Mouse (Mus musculus) kidney, postnatal 0 days (tissue): ENCODE results near the gene Mul1. TPM values are rescaled to one million over a fixed set of nuclear protein-coding genes. Genes with fewer than 3 reads are reported as not detected.
A peak's percentile ranks its signal among the peaks of the same experiment; 100 is the strongest.

Source experiments
- ATAC-seq: fragments of 200-750 bp; cut with Nextera tagmentation; replicated peaks from 2 replicates; pipeline ENCODE4 v1.8.0; 2017; ENCODE audit warnings: low read depth, moderate number of reproducible peaks, moderate TSS enrichment, moderate library complexity; ENCODE audit not compliant: low FRiP score
- DNase-seq: peaks from one replicate; pipeline ENCODE4 v3.0.0-alpha.2; 2016; ENCODE audit warnings: low spot score
- H3K27ac ChIP-seq: fragments of 300-500 bp; sonication (generic); 2 replicates; pipeline ENCODE4 v1.5.1; 2014; ENCODE audit warnings: mild to moderate bottlenecking
- H3K27me3 ChIP-seq: fragments of 300-500 bp; sonication (generic); 2 replicates; pipeline ENCODE4 v1.6.1; 2014; ENCODE audit warnings: low read length, mixed read lengths; ENCODE audit not compliant: insufficient read depth
- H3K36me3 ChIP-seq: fragments of 300-500 bp; sonication (generic); 2 replicates; pipeline ENCODE4 v1.6.1; 2014; ENCODE audit warnings: low read length, mixed read lengths; ENCODE audit not compliant: insufficient read depth
- H3K4me1 ChIP-seq: fragments of 300-500 bp; sonication (generic); replicated peaks from 2 replicates; pipeline ENCODE4 v1.6.1; 2014; ENCODE audit warnings: antibody characterized with exemption, low read length, mixed read lengths; ENCODE audit not compliant: insufficient read depth
- H3K4me2 ChIP-seq: fragments of 300-500 bp; sonication (generic); 2 replicates; pipeline ENCODE4 v1.6.1; 2014; ENCODE audit warnings: mild to moderate bottlenecking, low read length, moderate library complexity, mixed read lengths
- H3K4me3 ChIP-seq: fragments of 300-500 bp; sonication (generic); replicated peaks from 2 replicates; pipeline ENCODE4 v1.5.1; 2014; ENCODE audit warnings: low read depth, low read length
- H3K9ac ChIP-seq: fragments of 300-500 bp; sonication (generic); 2 replicates; pipeline ENCODE4 v1.6.1; 2014; ENCODE audit warnings: low read depth, low read length
- H3K9me3 ChIP-seq: fragments of 300-500 bp; sonication (generic); replicated peaks from 2 replicates; pipeline ENCODE4 v1.6.1; 2016; ENCODE audit warnings: low read length, inconsistent platforms, mixed read lengths
- CTCF ChIP-seq: IDR thresholded peaks from 2 replicates; pipeline ENCODE4 v1.5.1; 2016; ENCODE audit warnings: antibody characterized with exemption, low read depth, mild to moderate bottlenecking, moderate library complexity
- WGBS: fragments of 180-500 bp; shearing (Covaris S2); extraction: QIAGEN DNeasy Blood & Tissue Kit; methylation state at CpG from one replicate; pipeline ENCODE4 v1.1.7; 2014; 5-methylcytosine and 5-hydroxymethylcytosine counted together
- polyA plus RNA-seq: library from polyadenylated mRNA; unstranded; fragments of >200 nt; fragmentation: Nextera tagmentation; extraction: Ambion mirVana; gene quantifications from 2 replicates; pipeline ENCODE4 v1.2.1, GENCODE M21; 2015

Gene Mul1
- polyA plus RNA-seq, 1 experiment from 2014 or later, result 23.6 TPM

GRCm38 (mm10) chr4:138404806-138405205, 29.7 kb upstream of the Mul1 start:
- 22% methylated on average over 2 of the region's 2 CpGs for WGBS
- Histone ChIP-seq H3K4me2 (no peak overlapping the region), H3K9ac (no peak overlapping the region), H3K36me3 (no peaks in the 10 kb centered on the region), H3K4me1 (no peaks in the 10 kb centered on the region), H3K4me3 (no peak overlapping the region), H3K27ac (no peak overlapping the region), H3K27me3 (no peaks in the 10 kb centered on the region), H3K9me3 (no peaks in the 10 kb centered on the region)
- DNase-seq (no peak), ATAC-seq (no peak)
- TF ChIP-seq CTCF, result peak; percentile 67

GRCm38 (mm10) chr4:138407479-138408194, 26.8 kb upstream of the Mul1 start:
- DNase-seq (peak; percentile 25), ATAC-seq (no peak)
- no peaks in the 10 kb centered on the region for H3K36me3 ChIP-seq
- H3K27ac ChIP-seq, result no peak overlapping the region
- no peak for TF ChIP-seq CTCF
- H3K4me2 ChIP-seq, result no peak overlapping the region
- no peak overlapping the region for H3K4me3 ChIP-seq
- no peaks in the 10 kb centered on the region for H3K4me1 ChIP-seq
- no peak overlapping the region for H3K9ac ChIP-seq
- no peaks in the 10 kb centered on the region for H3K9me3 ChIP-seq
- no peaks in the 10 kb centered on the region for H3K27me3 ChIP-seq
- WGBS, result 58% methylated on average over 11 of the region's 13 CpGs

DNA sequence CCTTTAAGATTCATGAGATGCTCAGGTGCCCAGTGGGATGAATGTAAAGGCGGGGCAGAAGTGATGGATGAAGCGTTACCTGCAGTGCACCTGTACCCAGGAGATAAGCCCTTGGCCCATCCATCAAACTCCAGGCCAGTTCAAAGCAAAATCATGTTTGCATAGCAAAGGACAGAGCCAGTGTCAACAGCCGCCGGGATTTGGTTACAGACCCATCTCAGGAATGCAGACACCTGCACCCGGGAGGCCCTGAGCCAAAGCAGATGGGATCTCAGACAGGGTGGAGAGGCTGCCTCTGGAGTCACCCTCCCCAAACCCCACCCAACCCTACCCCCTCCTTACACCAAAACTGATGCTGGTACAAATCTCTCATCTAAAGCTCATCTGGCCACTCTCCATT, 23.5 kb upstream of the Mul1 start:
- 14% methylated on average over 5 of the region's 5 CpGs for WGBS
- Histone ChIP-seq H3K9ac (no peak overlapping the region), H3K4me2 (no peak overlapping the region), H3K9me3 (no peaks in the 10 kb centered on the region), H3K27ac (no peak overlapping the region), H3K36me3 (no peaks in the 10 kb centered on the region), H3K27me3 (no peaks in the 10 kb centered on the region), H3K4me1 (peaks cover 9% of the 10 kb centered on the region), H3K4me3 (no peak overlapping the region)
- DNase-seq (peak; percentile 26), ATAC-seq (no peak)
- TF ChIP-seq CTCF, result no peak

GRCm38 (mm10) chr4:138411504-138412121, 22.9 kb upstream of the Mul1 start:
- Histone ChIP-seq H3K4me1 (peaks cover 9% of the 10 kb centered on the region), H3K27me3 (no peaks in the 10 kb centered on the region), H3K9me3 (no peaks in the 10 kb centered on the region), H3K9ac (no peak overlapping the region), H3K4me2 (no peak overlapping the region), H3K27ac (no peak overlapping the region), H3K4me3 (no peak overlapping the region), H3K36me3 (no peaks in the 10 kb centered on the region)
- TF ChIP-seq CTCF, result no peak
- DNase-seq (no peak), ATAC-seq (no peak)
- WGBS, result 50% methylated on average over 7 of the region's 7 CpGs

DNA sequence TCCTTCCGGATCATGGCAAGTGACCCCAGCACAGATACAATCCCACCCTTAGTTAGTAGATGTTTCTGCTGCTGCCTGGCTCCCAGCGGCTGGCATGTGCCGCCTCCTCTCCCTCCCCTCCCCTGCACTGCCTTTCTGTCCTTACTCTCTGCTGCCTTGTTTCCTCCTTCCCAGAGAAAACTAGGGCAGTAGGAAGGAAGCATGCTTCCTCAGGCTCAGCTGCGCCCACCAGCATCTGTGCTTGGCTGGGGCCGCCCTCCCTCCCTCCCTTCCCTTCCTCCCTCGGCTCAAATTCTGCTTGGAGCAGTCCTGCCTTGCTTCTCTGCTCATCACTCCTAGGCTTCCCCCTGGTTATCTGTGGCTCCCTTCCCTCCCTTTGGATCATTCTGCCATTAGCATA, 19.7 kb upstream of the Mul1 start:
- Histone ChIP-seq H3K4me1 (peaks cover 9% of the 10 kb centered on the region), H3K9me3 (no peaks in the 10 kb centered on the region), H3K4me2 (peak overlapping the region; percentile 3; the same call in 1 of the 2 replicates), H3K4me3 (no peak overlapping the region), H3K36me3 (no peaks in the 10 kb centered on the region), H3K27me3 (no peaks in the 10 kb centered on the region), H3K27ac (peak overlapping the region; percentile 36), H3K9ac (no peak overlapping the region)
- ATAC-seq, result no peak
- TF ChIP-seq CTCF, result no peak
- 13% methylated on average over 6 of the region's 6 CpGs for WGBS
- DNase-seq, result peak; percentile 73

DNA sequence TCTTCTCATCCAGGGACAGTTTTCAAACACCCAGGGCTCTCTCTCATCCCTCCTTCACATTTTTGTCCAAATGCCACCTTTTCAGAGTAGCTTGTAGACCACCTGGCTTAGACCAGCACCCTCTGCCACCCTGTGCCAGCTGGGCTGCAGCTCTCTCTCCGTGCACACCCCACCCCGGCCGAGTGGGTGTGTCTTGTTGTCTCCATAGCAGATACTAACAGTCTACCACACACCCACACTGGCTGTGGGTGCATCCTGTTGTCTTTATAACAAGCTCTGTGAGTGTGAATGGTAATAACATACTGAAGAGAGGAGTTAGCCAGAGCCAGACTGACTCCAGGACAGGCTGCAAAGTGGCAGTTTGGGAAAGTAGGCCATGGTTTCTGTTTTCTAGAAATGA, 18.5 kb upstream of the Mul1 start:
- ATAC-seq (no peak), DNase-seq (no peak)
- H3K4me2 ChIP-seq, result no peak overlapping the region
- no peak overlapping the region for H3K4me3 ChIP-seq
- WGBS, result 66% methylated on average over 3 of the region's 3 CpGs
- H3K27me3 ChIP-seq, result no peaks in the 10 kb centered on the region
- no peaks in the 10 kb centered on the region for H3K9me3 ChIP-seq
- H3K4me1 ChIP-seq, result peaks cover 9% of the 10 kb centered on the region
- H3K36me3 ChIP-seq, result no peaks in the 10 kb centered on the region
- H3K9ac ChIP-seq, result no peak overlapping the region
- H3K27ac ChIP-seq, result no peak overlapping the region
- TF ChIP-seq CTCF, result no peak

DNA sequence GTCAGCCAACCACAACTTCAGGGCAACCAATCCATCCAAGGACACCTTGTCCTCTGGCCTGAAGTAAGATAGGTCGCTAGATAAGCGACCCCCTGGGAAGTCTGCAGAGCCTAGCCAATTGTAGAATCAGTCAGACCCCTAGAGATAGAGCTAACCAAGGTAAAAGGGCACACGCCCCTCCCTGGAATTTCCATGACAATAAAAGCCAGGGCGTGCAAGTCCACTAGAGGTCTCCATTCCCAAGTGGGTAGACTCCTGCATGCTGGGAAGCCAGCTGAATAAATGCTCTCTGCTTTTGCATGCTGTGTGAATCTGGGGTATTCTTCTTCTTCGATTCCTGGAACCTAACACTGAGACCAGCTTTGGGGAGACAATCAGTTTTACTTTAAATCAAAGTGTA, 18.1 kb upstream of the Mul1 start:
- Histone ChIP-seq H3K27ac (no peak overlapping the region), H3K9ac (no peak overlapping the region), H3K4me1 (peaks cover 9% of the 10 kb centered on the region), H3K4me2 (no peak overlapping the region), H3K27me3 (no peaks in the 10 kb centered on the region), H3K36me3 (no peaks in the 10 kb centered on the region), H3K9me3 (no peaks in the 10 kb centered on the region), H3K4me3 (no peak overlapping the region)
- no peak for TF ChIP-seq CTCF
- ATAC-seq (no peak), DNase-seq (no peak)
- WGBS, result 60% methylated on average over 5 of the region's 5 CpGs
